Mouse (Mus musculus) forebrain, embryonic 13.5 days (tissue): ENCODE data around the gene Traf1. TPM values are rescaled to one million over a fixed set of nuclear protein-coding genes. Genes with fewer than 3 reads are reported as not detected.

ENCODE experiments used
- ATAC-seq: fragments of 200-750 bp; cut with Nextera tagmentation; 2 replicates; pipeline ENCODE4 v1.8.0; 2017
- H3K27ac ChIP-seq: fragments of 300-500 bp; sonication (generic); 2 replicates; pipeline ENCODE4 v1.5.1; 2015; ENCODE audit warnings: inconsistent platforms, mild to moderate bottlenecking, moderate library complexity
- H3K27me3 ChIP-seq: fragments of 300-500 bp; sonication (generic); 2 replicates; pipeline ENCODE4 v1.6.1; 2015; ENCODE audit warnings: mild to moderate bottlenecking, inconsistent platforms
- H3K36me3 ChIP-seq: fragments of 300-500 bp; sonication (generic); 2 replicates; pipeline ENCODE4 v1.6.1; 2015; ENCODE audit warnings: mild to moderate bottlenecking, inconsistent platforms; ENCODE audit not compliant: poor library complexity, severe bottlenecking
- H3K4me1 ChIP-seq: fragments of 300-500 bp; sonication (generic); 2 replicates; pipeline ENCODE4 v1.6.1; 2015; ENCODE audit warnings: inconsistent platforms
- H3K4me2 ChIP-seq: fragments of 300-500 bp; sonication (generic); 2 replicates; pipeline ENCODE4 v1.6.1; 2015; ENCODE audit warnings: inconsistent platforms, mild to moderate bottlenecking, moderate library complexity
- H3K4me3 ChIP-seq: fragments of 300-500 bp; sonication (generic); 2 replicates; pipeline ENCODE4 v1.5.1; 2015; ENCODE audit warnings: mild to moderate bottlenecking, inconsistent platforms
- H3K9ac ChIP-seq: fragments of 300-500 bp; sonication (generic); 2 replicates; pipeline ENCODE4 v1.6.1; 2015; ENCODE audit warnings: mild to moderate bottlenecking, inconsistent platforms
- H3K9me3 ChIP-seq: fragments of 300-500 bp; sonication (generic); replicated peaks from 2 replicates; pipeline ENCODE4 v1.6.1; 2016; ENCODE audit warnings: inconsistent platforms
- whole genome bisulfite sequencing: fragments of 180-500 bp; shearing (Covaris S2); methylation state at CpG from one replicate; pipeline ENCODE4 v1.1.7; 2015; 5-methylcytosine and 5-hydroxymethylcytosine counted together
- polyA plus RNA-seq: library from polyadenylated mRNA; unstranded; fragments of >200 nt; fragmentation: Nextera tagmentation; extraction: Ambion mirVana; gene quantifications from 2 replicates; pipeline ENCODE4 v1.2.1, GENCODE M21; 2015

The Traf1 gene
- polyA plus RNA-seq, 1 experiment from 2014 or later = 0.13 TPM

DNA sequence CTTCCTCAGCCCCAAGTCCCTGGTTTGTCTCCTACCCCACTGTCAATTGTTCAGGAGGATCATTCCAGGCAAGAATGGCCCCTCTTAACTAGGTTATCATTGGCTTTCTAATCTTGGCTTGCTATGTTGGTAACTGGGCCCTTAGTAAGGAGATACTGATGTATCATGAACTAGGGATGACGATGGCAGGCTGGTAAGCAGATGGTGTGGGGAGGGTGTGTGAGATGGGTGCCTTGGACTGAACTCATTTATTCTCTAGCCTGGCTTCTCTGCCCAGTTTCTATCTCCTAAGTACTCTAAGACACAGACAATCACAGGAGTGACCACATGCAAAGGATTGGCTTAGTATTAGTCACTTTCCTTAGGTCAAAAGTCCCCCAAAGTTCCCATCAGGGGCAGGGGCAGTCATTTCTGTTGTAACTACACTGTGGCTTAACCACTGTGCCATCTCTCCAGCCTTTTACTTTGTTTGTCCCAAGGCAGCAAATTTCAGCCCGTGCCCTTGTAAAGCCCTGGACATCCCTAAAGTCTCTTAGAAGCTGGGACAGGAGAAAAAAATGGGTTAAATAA is 7.9 kb downstream of the Traf1 start:
- no peaks in the 10 kb centered on the region for H3K36me3 ChIP-seq
- H3K4me1 ChIP-seq = no peaks in the 10 kb centered on the region
- H3K4me3 ChIP-seq = no peak overlapping the region
- no peak for ATAC-seq
- no peak overlapping the region for H3K27ac ChIP-seq
- 88% methylated on average over 2 of the region's 2 CpGs for WGBS
- H3K9ac ChIP-seq = no peak overlapping the region
- H3K9me3 ChIP-seq = peaks cover 2% of the 10 kb centered on the region; the same call in 1 of the 2 replicates
- H3K4me2 ChIP-seq = no peak overlapping the region
- H3K27me3 ChIP-seq = no peaks in the 10 kb centered on the region

- Histone ChIP-seq H3K4me3 (no peak overlapping the region), H3K9me3 (peaks cover 2% of the 10 kb centered on the region; the same call in 1 of the 2 replicates), H3K27ac (no peak overlapping the region), H3K4me1 (no peaks in the 10 kb centered on the region), H3K9ac (no peak overlapping the region), H3K4me2 (no peak overlapping the region), H3K36me3 (no peaks in the 10 kb centered on the region), H3K27me3 (no peaks in the 10 kb centered on the region)
- WGBS = 71% methylated on average over 4 of the region's 4 CpGs
- no peak for ATAC-seq
Observed at GRCm38 (mm10) chr2:34953018-34953417, 8.6 kb downstream of the Traf1 start.

DNA sequence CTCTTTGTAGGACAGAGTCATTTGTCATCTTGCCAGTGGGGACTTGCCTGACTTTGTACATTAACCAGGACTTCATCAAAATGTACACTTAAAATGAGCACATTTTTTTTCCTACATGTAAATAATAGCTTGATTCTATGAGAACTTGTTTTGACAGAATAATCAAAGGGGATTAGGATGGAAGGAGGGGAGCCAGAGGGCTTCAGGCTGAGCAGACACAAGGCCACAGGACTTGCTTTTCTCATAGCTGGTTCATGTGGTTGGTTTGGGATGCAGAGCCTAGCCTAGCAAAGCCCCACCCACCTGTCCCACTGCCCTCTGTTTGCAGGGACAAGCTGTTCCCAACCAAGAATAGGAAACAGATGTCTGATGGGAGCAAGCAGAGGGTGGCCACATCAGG is 10.1 kb downstream of the Traf1 start:
- Histone ChIP-seq H3K9ac (no peak overlapping the region), H3K27ac (no peak overlapping the region), H3K9me3 (peaks cover 2% of the 10 kb centered on the region; the same call in 1 of the 2 replicates), H3K36me3 (no peaks in the 10 kb centered on the region), H3K4me3 (no peak overlapping the region), H3K27me3 (no peaks in the 10 kb centered on the region), H3K4me1 (no peaks in the 10 kb centered on the region), H3K4me2 (no peak overlapping the region)
- no peak for ATAC-seq

DNA sequence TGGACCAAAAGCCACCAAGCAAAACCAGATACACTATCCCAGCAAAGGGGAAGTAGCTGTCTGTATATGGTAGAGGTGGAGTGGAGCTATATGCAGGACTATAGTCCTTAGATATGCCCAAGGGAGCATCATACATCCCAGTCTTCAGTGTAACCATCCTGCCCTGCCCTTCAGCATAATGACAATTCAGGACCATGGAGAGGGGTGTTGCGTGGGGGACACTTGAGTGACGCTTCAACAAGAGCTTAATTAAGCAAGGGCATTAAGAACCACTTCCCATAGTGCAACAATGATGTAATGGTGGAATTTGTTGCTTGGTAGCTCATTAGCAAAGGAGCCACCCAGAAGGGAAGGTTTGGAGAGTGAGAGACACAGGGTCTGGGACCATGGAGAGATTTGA is 12.9 kb downstream of the Traf1 start:
- H3K9ac ChIP-seq = no peak overlapping the region
- no peak overlapping the region for H3K4me3 ChIP-seq
- WGBS = 14% methylated on average over 2 of the region's 2 CpGs
- H3K27ac ChIP-seq = no peak overlapping the region
- ATAC-seq = no peak
- no peak overlapping the region for H3K4me2 ChIP-seq
- no peaks in the 10 kb centered on the region for H3K4me1 ChIP-seq
- H3K27me3 ChIP-seq = no peaks in the 10 kb centered on the region
- no peaks in the 10 kb centered on the region for H3K36me3 ChIP-seq
- H3K9me3 ChIP-seq = peaks cover 2% of the 10 kb centered on the region; the same call in 1 of the 2 replicates

- H3K36me3 ChIP-seq = no peaks in the 10 kb centered on the region
- no peak overlapping the region for H3K27ac ChIP-seq
- H3K9ac ChIP-seq = no peak overlapping the region
- H3K4me1 ChIP-seq = no peaks in the 10 kb centered on the region
- no peak overlapping the region for H3K4me3 ChIP-seq
- WGBS = 65% methylated on average over 4 of the region's 4 CpGs
- H3K27me3 ChIP-seq = no peaks in the 10 kb centered on the region
- no peak overlapping the region for H3K4me2 ChIP-seq
- ATAC-seq = no peak
- peaks cover 2% of the 10 kb centered on the region; the same call in 1 of the 2 replicates for H3K9me3 ChIP-seq
Observed at GRCm38 (mm10) chr2:34946046-34946445, 15.5 kb downstream of the Traf1 start.

GRCm38 (mm10) chr2:34945580-34945979 is 16.0 kb downstream of the Traf1 start:
- Histone ChIP-seq H3K27me3 (no peaks in the 10 kb centered on the region), H3K9ac (no peak overlapping the region), H3K4me2 (no peak overlapping the region), H3K9me3 (peaks cover 2% of the 10 kb centered on the region; the same call in 1 of the 2 replicates), H3K4me3 (no peak overlapping the region), H3K4me1 (no peaks in the 10 kb centered on the region), H3K27ac (no peak overlapping the region), H3K36me3 (no peaks in the 10 kb centered on the region)
- WGBS = 86% methylated on average over 4 of the region's 4 CpGs
- ATAC-seq = no peak

GRCm38 (mm10) chr2:34944761-34945160 is 16.8 kb downstream of the Traf1 start:
- no peak overlapping the region for H3K4me2 ChIP-seq
- H3K4me1 ChIP-seq = no peaks in the 10 kb centered on the region
- H3K27ac ChIP-seq = no peak overlapping the region
- H3K36me3 ChIP-seq = no peaks in the 10 kb centered on the region
- no peaks in the 10 kb centered on the region for H3K27me3 ChIP-seq
- H3K9me3 ChIP-seq = no peaks in the 10 kb centered on the region
- WGBS = 29% methylated on average over 8 of the region's 8 CpGs
- no peak overlapping the region for H3K4me3 ChIP-seq
- ATAC-seq = no peak
- no peak overlapping the region for H3K9ac ChIP-seq

DNA sequence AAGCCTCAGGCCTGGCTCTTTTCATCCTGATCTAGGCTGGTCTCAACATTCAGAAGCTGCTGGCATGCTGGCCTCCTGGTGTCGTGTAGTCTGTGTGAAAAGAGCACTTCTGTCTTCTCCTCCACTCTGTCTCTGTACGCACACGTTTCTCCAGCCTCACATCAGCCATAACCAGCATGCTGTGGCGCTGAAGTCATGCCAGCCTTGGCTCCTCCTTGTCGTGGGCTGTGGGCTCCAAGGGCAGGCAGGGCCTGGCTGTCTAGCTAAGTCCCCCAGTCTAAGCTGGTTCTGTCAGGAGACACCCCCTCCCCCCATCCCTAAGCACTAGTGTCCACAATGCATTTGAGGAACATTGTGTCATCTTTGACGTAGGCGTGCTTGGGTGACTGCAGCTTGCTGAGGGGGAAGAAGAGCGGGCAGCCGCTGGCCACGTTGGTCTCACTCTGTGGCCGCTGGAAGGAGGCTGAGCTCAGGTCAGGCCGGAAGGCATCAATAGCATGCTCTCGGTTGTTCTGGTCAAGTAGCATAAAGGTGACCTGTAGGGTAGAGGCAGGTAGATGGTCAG is 17.9 kb downstream of the Traf1 start:
- Histone ChIP-seq H3K36me3 (no peaks in the 10 kb centered on the region), H3K27me3 (no peaks in the 10 kb centered on the region)
- 82% methylated on average over 13 of the region's 13 CpGs for WGBS

GRCm38 (mm10) chr2:34941061-34941675 is 20.4 kb downstream of the Traf1 start:
- H3K4me1 ChIP-seq = no peaks in the 10 kb centered on the region
- H3K9ac ChIP-seq = no peak overlapping the region
- H3K36me3 ChIP-seq = no peaks in the 10 kb centered on the region
- no peak for ATAC-seq
- H3K4me3 ChIP-seq = no peak overlapping the region
- no peaks in the 10 kb centered on the region for H3K27me3 ChIP-seq
- no peak overlapping the region for H3K27ac ChIP-seq
- no peaks in the 10 kb centered on the region for H3K9me3 ChIP-seq
- no peak overlapping the region for H3K4me2 ChIP-seq
- 80% methylated on average over 11 of the region's 11 CpGs for WGBS

More for the DNA sequence above, 17.9 kb downstream of the Traf1 start:
- ATAC-seq = no peak
- Histone ChIP-seq H3K27ac (no peak overlapping the region), H3K9me3 (no peaks in the 10 kb centered on the region), H3K4me1 (no peaks in the 10 kb centered on the region), H3K9ac (no peak overlapping the region), H3K4me2 (no peak overlapping the region), H3K4me3 (no peak overlapping the region)

DNA sequence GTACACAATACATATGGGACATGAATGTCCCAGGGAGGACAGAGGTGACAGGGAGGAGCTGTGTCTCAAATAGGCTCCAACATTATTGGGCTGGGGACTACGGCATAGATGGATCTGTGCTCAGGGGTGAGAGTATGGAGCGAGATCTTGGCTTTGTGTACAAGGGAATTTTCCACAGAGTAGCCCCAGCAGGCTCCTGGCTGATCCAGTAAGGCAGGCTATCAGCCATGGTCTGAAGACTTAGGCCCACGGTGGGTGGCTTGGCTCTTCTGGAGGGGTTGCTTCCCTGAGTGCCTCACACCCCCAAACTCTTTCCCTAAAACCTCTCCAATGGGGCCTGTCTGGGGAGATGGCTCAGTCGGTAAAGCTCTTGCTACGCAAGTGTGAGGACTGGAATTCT is 21.3 kb downstream of the Traf1 start:
- H3K27me3 ChIP-seq = no peaks in the 10 kb centered on the region
- WGBS = 67% methylated on average over 5 of the region's 5 CpGs
- ATAC-seq = no peak
- no peaks in the 10 kb centered on the region for H3K4me1 ChIP-seq
- no peak overlapping the region for H3K4me3 ChIP-seq
- H3K36me3 ChIP-seq = no peaks in the 10 kb centered on the region
- no peak overlapping the region for H3K27ac ChIP-seq
- no peak overlapping the region for H3K4me2 ChIP-seq
- H3K9me3 ChIP-seq = no peaks in the 10 kb centered on the region
- H3K9ac ChIP-seq = no peak overlapping the region

- no peaks in the 10 kb centered on the region for H3K27me3 ChIP-seq
- 82% methylated on average over 8 of the region's 8 CpGs for WGBS
- no peak overlapping the region for H3K27ac ChIP-seq
- H3K4me2 ChIP-seq = no peak overlapping the region
- no peaks in the 10 kb centered on the region for H3K9me3 ChIP-seq
- H3K36me3 ChIP-seq = no peaks in the 10 kb centered on the region
- H3K9ac ChIP-seq = no peak overlapping the region
- no peak for ATAC-seq
- H3K4me3 ChIP-seq = no peak overlapping the region
- no peaks in the 10 kb centered on the region for H3K4me1 ChIP-seq
Observed at GRCm38 (mm10) chr2:34938269-34939208, 23.0 kb downstream of the Traf1 start.

GRCm38 (mm10) chr2:34937460-34937859 is 24.1 kb downstream of the Traf1 start:
- Histone ChIP-seq H3K9ac (no peak overlapping the region), H3K36me3 (no peaks in the 10 kb centered on the region), H3K4me3 (no peak overlapping the region), H3K4me2 (no peak overlapping the region), H3K9me3 (no peaks in the 10 kb centered on the region), H3K4me1 (no peaks in the 10 kb centered on the region), H3K27me3 (no peaks in the 10 kb centered on the region), H3K27ac (no peak overlapping the region)
- no peak for ATAC-seq
- 34% methylated on average over 5 of the region's 5 CpGs for WGBS
